Mouse (Mus musculus): ENCODE results near the gene 2310046K23Rik. TPM values are rescaled to one million over a fixed set of nuclear protein-coding genes. Genes with fewer than 3 reads are reported as not detected.

The 2310046K23Rik gene
- total RNA-seq, 2 experiments from 2014 or later, result not detected

Other genes with a start within 250 kb of the 2310046K23Rik start
- gene Sprr2a3, start 249.1 kb downstream of the 2310046K23Rik start, total RNA-seq (2014; fragmentation: Nextera tagmentation), result not detected in 2 replicates
- not detected in 2 replicates for gene Sprr2a3, start 249.1 kb downstream of the 2310046K23Rik start, total RNA-seq (2017)
- not detected in 2 replicates for gene Sprr2b, start 217.9 kb downstream of the 2310046K23Rik start, total RNA-seq (2014; fragmentation: Nextera tagmentation)
- gene Sprr2b, start 217.9 kb downstream of the 2310046K23Rik start, total RNA-seq (2017), result not detected in 2 replicates
- gene Sprr2d, start 195.4 kb downstream of the 2310046K23Rik start, total RNA-seq (2014; fragmentation: Nextera tagmentation), result not detected in 2 replicates
- not detected in 2 replicates for gene Sprr2d, start 195.4 kb downstream of the 2310046K23Rik start, total RNA-seq (2017)
- gene Sprr2e, start 182.4 kb downstream of the 2310046K23Rik start, total RNA-seq (2014; fragmentation: Nextera tagmentation), result not detected in 2 replicates
- gene Sprr2e, start 182.4 kb downstream of the 2310046K23Rik start, total RNA-seq (2017), result not detected in 2 replicates
- not detected in 2 replicates for gene Sprr2f, start 169.3 kb downstream of the 2310046K23Rik start, total RNA-seq (2014; fragmentation: Nextera tagmentation)
- gene Sprr2f, start 169.3 kb downstream of the 2310046K23Rik start, total RNA-seq (2017), result not detected in 2 replicates
- not detected in 2 replicates for gene Sprr2h, start 148.8 kb downstream of the 2310046K23Rik start, total RNA-seq (2014; fragmentation: Nextera tagmentation)
- not detected in 2 replicates for gene Sprr2h, start 148.8 kb downstream of the 2310046K23Rik start, total RNA-seq (2017)
- not detected in 2 replicates for gene Sprr2i, start 126.5 kb downstream of the 2310046K23Rik start, total RNA-seq (2014; fragmentation: Nextera tagmentation)
- not detected in 2 replicates for gene Sprr2i, start 126.5 kb downstream of the 2310046K23Rik start, total RNA-seq (2017)
- not detected in 2 replicates for gene Sprr2j-ps, start 116.4 kb downstream of the 2310046K23Rik start, total RNA-seq (2014; fragmentation: Nextera tagmentation)
- gene Sprr2j-ps, start 116.4 kb downstream of the 2310046K23Rik start, total RNA-seq (2017), result not detected in 2 replicates
- 4.8 and 16.6 TPM in 2 replicates for gene Gm9774, start 105.1 kb downstream of the 2310046K23Rik start, total RNA-seq (2014; fragmentation: Nextera tagmentation)
- 1.1 and 3.6 TPM in 2 replicates for gene Gm9774, start 105.1 kb downstream of the 2310046K23Rik start, total RNA-seq (2017)
- gene Sprr2k, start 101.9 kb downstream of the 2310046K23Rik start, total RNA-seq (2014; fragmentation: Nextera tagmentation), result not detected in 2 replicates
- not detected in 2 replicates for gene Sprr2k, start 101.9 kb downstream of the 2310046K23Rik start, total RNA-seq (2017)
- gene Sprr1b, start 95.7 kb downstream of the 2310046K23Rik start, total RNA-seq (2014; fragmentation: Nextera tagmentation), result not detected in 2 replicates
- gene Sprr1b, start 95.7 kb downstream of the 2310046K23Rik start, total RNA-seq (2017), result not detected in 2 replicates
- not detected in 2 replicates for gene Sprr3, start 75.8 kb downstream of the 2310046K23Rik start, total RNA-seq (2014; fragmentation: Nextera tagmentation)
- not detected in 2 replicates for gene Sprr3, start 75.8 kb downstream of the 2310046K23Rik start, total RNA-seq (2017)
- not detected in 2 replicates for gene Sprr1a, start 48.6 kb downstream of the 2310046K23Rik start, total RNA-seq (2014; fragmentation: Nextera tagmentation)
- gene Sprr1a, start 48.6 kb downstream of the 2310046K23Rik start, total RNA-seq (2017), result not detected in 2 replicates
- not detected in 2 replicates for gene Sprr4, start 34.0 kb downstream of the 2310046K23Rik start, total RNA-seq (2014; fragmentation: Nextera tagmentation)
- not detected in 2 replicates for gene Sprr4, start 34.0 kb downstream of the 2310046K23Rik start, total RNA-seq (2017)
- not detected in 2 replicates for gene Ivl, start 39.2 kb upstream of the 2310046K23Rik start, total RNA-seq (2014; fragmentation: Nextera tagmentation)
- not detected in 2 replicates for gene Ivl, start 39.2 kb upstream of the 2310046K23Rik start, total RNA-seq (2017)
- not detected in 2 replicates for gene Smcp, start 54.5 kb upstream of the 2310046K23Rik start, total RNA-seq (2014; fragmentation: Nextera tagmentation)
- gene Smcp, start 54.5 kb upstream of the 2310046K23Rik start, total RNA-seq (2017), result not detected in 2 replicates
- gene 2210017I01Rik, start 73.0 kb upstream of the 2310046K23Rik start, total RNA-seq (2014; fragmentation: Nextera tagmentation), result not detected in 2 replicates
- not detected in 2 replicates for gene 2210017I01Rik, start 73.0 kb upstream of the 2310046K23Rik start, total RNA-seq (2017)
- gene Lce6a, start 87.1 kb upstream of the 2310046K23Rik start, total RNA-seq (2014; fragmentation: Nextera tagmentation), result not detected in 2 replicates
- not detected in 2 replicates for gene Lce6a, start 87.1 kb upstream of the 2310046K23Rik start, total RNA-seq (2017)
- not detected in 2 replicates for gene Lce1a1, start 113.8 kb upstream of the 2310046K23Rik start, total RNA-seq (2014; fragmentation: Nextera tagmentation)
- not detected in 2 replicates for gene Lce1a1, start 113.8 kb upstream of the 2310046K23Rik start, total RNA-seq (2017)
- not detected in 2 replicates for gene Lce1b, start 122.4 kb upstream of the 2310046K23Rik start, total RNA-seq (2014; fragmentation: Nextera tagmentation)
- not detected in 2 replicates for gene Lce1b, start 122.4 kb upstream of the 2310046K23Rik start, total RNA-seq (2017)
- gene Lce1a2, start 135.8 kb upstream of the 2310046K23Rik start, total RNA-seq (2014; fragmentation: Nextera tagmentation), result not detected in 2 replicates
- gene Lce1a2, start 135.8 kb upstream of the 2310046K23Rik start, total RNA-seq (2017), result not detected in 2 replicates
- not detected in 2 replicates for gene Lce1c, start 144.7 kb upstream of the 2310046K23Rik start, total RNA-seq (2014; fragmentation: Nextera tagmentation)
- not detected in 2 replicates for gene Lce1c, start 144.7 kb upstream of the 2310046K23Rik start, total RNA-seq (2017)
- not detected in 2 replicates for gene Lce1d, start 152.7 kb upstream of the 2310046K23Rik start, total RNA-seq (2014; fragmentation: Nextera tagmentation)
- not detected in 2 replicates for gene Lce1d, start 152.7 kb upstream of the 2310046K23Rik start, total RNA-seq (2017)
- gene Lce1e, start 174.6 kb upstream of the 2310046K23Rik start, total RNA-seq (2014; fragmentation: Nextera tagmentation), result not detected in 2 replicates
- gene Lce1e, start 174.6 kb upstream of the 2310046K23Rik start, total RNA-seq (2017), result not detected in 2 replicates
- not detected in 2 replicates for gene Lce1f, start 185.8 kb upstream of the 2310046K23Rik start, total RNA-seq (2014; fragmentation: Nextera tagmentation)
- gene Lce1f, start 185.8 kb upstream of the 2310046K23Rik start, total RNA-seq (2017), result not detected in 2 replicates
- gene Gm38119, start 204.6 kb upstream of the 2310046K23Rik start, total RNA-seq (2014; fragmentation: Nextera tagmentation), result not detected in 2 replicates
- not detected in 2 replicates for gene Gm38119, start 204.6 kb upstream of the 2310046K23Rik start, total RNA-seq (2017)
- gene Lce1g, start 217.8 kb upstream of the 2310046K23Rik start, total RNA-seq (2014; fragmentation: Nextera tagmentation), result not detected in 2 replicates
- gene Lce1g, start 217.8 kb upstream of the 2310046K23Rik start, total RNA-seq (2017), result not detected in 2 replicates
- not detected in 2 replicates for gene Lce1h, start 230.6 kb upstream of the 2310046K23Rik start, total RNA-seq (2014; fragmentation: Nextera tagmentation)
- gene Lce1h, start 230.6 kb upstream of the 2310046K23Rik start, total RNA-seq (2017), result not detected in 2 replicates
- gene Lce1i, start 244.4 kb upstream of the 2310046K23Rik start, total RNA-seq (2014; fragmentation: Nextera tagmentation), result not detected in 2 replicates
- not detected in 2 replicates for gene Lce1i, start 244.4 kb upstream of the 2310046K23Rik start, total RNA-seq (2017)

Measured in megakaryocyte-erythroid progenitor cell, adult 5-6 weeks (primary cell).